Mouse (Mus musculus) midbrain, embryonic 15.5 days (tissue): ENCODE results near the gene Nup210l. TPM values are rescaled to one million over a fixed set of nuclear protein-coding genes. Genes with fewer than 3 reads are reported as not detected.
"Not testable (repeated sequence)": the region's sequence is repeated elsewhere in the genome, so short reads cannot be mapped to it uniquely, and the experiment has no call there.

Experiments used
- ATAC-seq: fragments of 200-750 bp; cut with Nextera tagmentation; replicated peaks from 2 replicates; pipeline ENCODE4 v1.8.0; 2017; ENCODE audit warnings: moderate TSS enrichment
- H3K27ac ChIP-seq: fragments of 300-500 bp; sonication (generic); 2 replicates; pipeline ENCODE4 v1.5.1; 2015; ENCODE audit warnings: mild to moderate bottlenecking, inconsistent platforms
- H3K27me3 ChIP-seq: fragments of 300-500 bp; sonication (generic); replicated peaks from 2 replicates; pipeline ENCODE4 v1.6.1; 2015; ENCODE audit warnings: inconsistent platforms
- H3K36me3 ChIP-seq: fragments of 300-500 bp; sonication (generic); replicated peaks from 2 replicates; pipeline ENCODE4 v1.6.1; 2015; ENCODE audit warnings: inconsistent platforms
- H3K4me1 ChIP-seq: fragments of 300-500 bp; sonication (generic); 2 replicates; pipeline ENCODE4 v1.6.1; 2015; ENCODE audit warnings: inconsistent platforms
- H3K4me2 ChIP-seq: fragments of 300-500 bp; sonication (generic); 2 replicates; pipeline ENCODE4 v1.6.1; 2015; ENCODE audit warnings: inconsistent platforms, mild to moderate bottlenecking, moderate library complexity
- H3K4me3 ChIP-seq: fragments of 300-500 bp; sonication (generic); 2 replicates; pipeline ENCODE4 v1.5.1; 2015; ENCODE audit warnings: mild to moderate bottlenecking, inconsistent platforms
- H3K9ac ChIP-seq: fragments of 300-500 bp; sonication (generic); 2 replicates; pipeline ENCODE4 v1.6.1; 2015; ENCODE audit warnings: mild to moderate bottlenecking, inconsistent platforms
- H3K9me3 ChIP-seq: fragments of 300-500 bp; sonication (generic); 2 replicates; pipeline ENCODE4 v1.6.1; 2016; ENCODE audit warnings: inconsistent platforms
- WGBS: fragments of 180-500 bp; shearing (Covaris S2); methylation state at CpG from one replicate; pipeline ENCODE4 v1.1.7; 2015; ENCODE audit warnings: mixed read lengths; 5-methylcytosine and 5-hydroxymethylcytosine counted together
- polyA plus RNA-seq: library from polyadenylated mRNA; unstranded; fragments of >200 nt; fragmentation: Nextera tagmentation; extraction: Ambion mirVana; gene quantifications from 2 replicates; pipeline ENCODE4 v1.2.1, GENCODE M21; 2015

The Nup210l gene
- polyA plus RNA-seq, 1 experiment from 2014 or later = 0.26 TPM

DNA sequence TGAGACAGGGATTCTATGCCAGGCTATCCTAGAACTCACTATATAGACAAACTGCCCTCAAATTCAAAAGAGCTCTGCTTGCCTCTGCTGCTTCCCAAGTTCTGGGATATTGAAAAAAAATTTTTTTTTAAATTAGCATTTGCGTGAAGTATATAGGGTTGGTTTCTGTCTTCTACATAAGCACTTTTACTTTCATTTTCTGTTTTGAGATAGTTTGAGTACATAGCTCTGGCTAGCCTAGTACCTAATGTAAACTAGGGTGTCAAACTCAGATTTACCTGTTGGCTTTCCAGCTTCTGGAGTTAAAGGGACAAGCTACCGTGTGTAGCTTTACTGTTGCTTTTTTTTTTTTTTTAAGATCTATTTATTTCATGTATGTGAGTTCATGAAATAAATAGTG, 2.3 kb upstream of the Nup210l start:
- WGBS = 96% methylated on average over 2 of the region's 2 CpGs
- ATAC-seq = no peak
- Histone ChIP-seq H3K4me1 (no peaks in the 10 kb centered on the region), H3K9me3 (no peaks in the 10 kb centered on the region), H3K27me3 (no peaks in the 10 kb centered on the region), H3K4me2 (no peak overlapping the region), H3K36me3 (peaks cover 20% of the 10 kb centered on the region; the same call in 1 of the 2 replicates), H3K27ac (no peak overlapping the region), H3K9ac (no peak overlapping the region), H3K4me3 (no peak overlapping the region)

DNA sequence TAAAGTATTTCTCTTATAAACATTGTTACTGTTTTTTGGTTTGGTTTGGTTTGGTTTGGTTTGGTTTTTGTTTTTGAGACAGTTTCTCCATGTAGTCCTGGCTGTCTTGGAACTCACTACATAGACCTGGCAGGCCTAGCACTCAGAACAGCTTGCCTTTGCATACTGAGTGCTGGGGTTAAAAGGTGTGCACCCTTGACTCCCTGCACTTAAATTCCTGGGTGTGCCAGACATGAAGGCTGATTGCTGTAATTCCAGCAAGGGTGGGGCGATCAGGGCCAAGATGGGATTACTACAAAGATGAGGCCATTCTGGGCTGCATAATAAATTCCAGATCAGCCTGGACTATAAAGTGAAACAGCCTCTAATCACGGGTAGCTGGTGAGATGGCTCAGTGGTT, 1.7 kb upstream of the Nup210l start:
- Histone ChIP-seq H3K4me1 (no peaks in the 10 kb centered on the region), H3K4me3 (no peak overlapping the region), H3K4me2 (no peak overlapping the region), H3K27ac (no peak overlapping the region), H3K36me3 (peaks cover 20% of the 10 kb centered on the region; the same call in 1 of the 2 replicates), H3K9me3 (no peaks in the 10 kb centered on the region), H3K9ac (no peak overlapping the region), H3K27me3 (no peaks in the 10 kb centered on the region)
- WGBS = 94% methylated on average over 2 of the region's 2 CpGs
- no peak for ATAC-seq

DNA sequence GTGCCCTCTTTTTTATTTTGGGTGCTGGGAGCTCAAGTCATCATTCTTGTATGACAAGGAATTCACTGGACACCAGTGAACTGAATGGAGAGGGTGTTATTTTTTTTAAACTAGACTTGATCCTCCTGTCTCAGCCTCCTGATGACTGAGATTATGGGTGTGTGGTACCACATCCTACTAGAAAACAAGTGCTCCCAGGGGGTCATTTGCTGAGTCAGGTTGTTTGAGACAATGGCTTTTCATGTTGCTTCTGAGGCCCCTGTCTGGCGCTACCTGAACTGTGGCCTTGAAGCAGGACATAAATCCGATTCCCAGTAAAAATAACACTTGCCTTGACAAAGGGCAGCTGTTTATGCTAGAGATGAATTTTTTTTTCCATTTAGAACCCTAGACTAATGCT, 756 bp upstream of the Nup210l start:
- Histone ChIP-seq H3K9me3 (no peaks in the 10 kb centered on the region), H3K4me3 (no peak overlapping the region), H3K27ac (no peak overlapping the region), H3K36me3 (peaks cover 16% of the 10 kb centered on the region; the same call in 1 of the 2 replicates), H3K27me3 (no peaks in the 10 kb centered on the region), H3K9ac (no peak overlapping the region), H3K4me1 (no peaks in the 10 kb centered on the region), H3K4me2 (no peak overlapping the region)
- 90% methylated on average over 2 of the region's 2 CpGs for WGBS
- ATAC-seq = no peak

DNA sequence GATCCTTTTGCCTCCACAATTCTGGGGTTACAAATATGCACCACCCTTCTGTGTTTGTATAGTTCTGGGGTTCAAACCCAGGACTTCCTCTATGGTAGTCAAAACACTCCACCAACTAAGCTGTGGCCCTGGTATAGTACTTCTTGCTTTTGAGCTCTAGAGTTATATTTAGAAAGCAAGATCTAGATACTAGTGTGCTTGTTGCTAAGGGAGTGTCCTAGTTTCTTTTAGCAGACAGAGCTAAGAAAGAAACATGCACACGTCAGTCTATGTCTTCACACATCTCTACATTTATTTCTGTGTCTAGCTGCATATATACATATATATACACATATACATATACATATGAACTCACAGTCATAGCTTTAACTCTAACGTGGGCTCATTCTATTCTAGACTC, 7.8 kb downstream of the Nup210l start:
- WGBS = 83% methylated on average over 2 of the region's 2 CpGs
- ATAC-seq = no peak

DNA sequence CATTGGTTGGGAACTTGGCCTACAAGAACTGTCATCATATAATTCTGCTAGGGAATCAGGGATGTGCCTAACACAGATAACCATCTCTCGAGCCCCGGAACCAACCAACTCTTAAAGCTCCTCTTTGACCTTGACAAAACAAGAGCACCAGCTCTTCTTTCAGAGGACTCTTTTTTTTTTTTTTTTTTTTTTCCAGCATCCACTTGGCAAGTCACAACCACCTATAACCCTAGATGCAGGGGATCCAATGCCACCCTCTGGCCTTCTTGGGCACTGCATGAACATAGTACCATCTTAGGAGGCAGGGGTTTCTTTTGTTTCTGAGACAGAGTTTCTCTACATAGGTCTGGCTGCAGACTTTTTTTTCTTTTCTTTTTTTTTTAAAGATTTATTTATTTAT, 10.4 kb downstream of the Nup210l start:
- 87% methylated on average over 2 of the region's 2 CpGs for WGBS
- ATAC-seq = no peak

More for the DNA sequence above, 7.8 kb downstream of the Nup210l start:
- Histone ChIP-seq H3K9ac (no peak overlapping the region), H3K4me3 (no peak overlapping the region), H3K36me3 (no peaks in the 10 kb centered on the region), H3K27ac (no peak overlapping the region), H3K9me3 (no peaks in the 10 kb centered on the region), H3K27me3 (no peaks in the 10 kb centered on the region), H3K4me2 (no peak overlapping the region), H3K4me1 (no peaks in the 10 kb centered on the region)

DNA sequence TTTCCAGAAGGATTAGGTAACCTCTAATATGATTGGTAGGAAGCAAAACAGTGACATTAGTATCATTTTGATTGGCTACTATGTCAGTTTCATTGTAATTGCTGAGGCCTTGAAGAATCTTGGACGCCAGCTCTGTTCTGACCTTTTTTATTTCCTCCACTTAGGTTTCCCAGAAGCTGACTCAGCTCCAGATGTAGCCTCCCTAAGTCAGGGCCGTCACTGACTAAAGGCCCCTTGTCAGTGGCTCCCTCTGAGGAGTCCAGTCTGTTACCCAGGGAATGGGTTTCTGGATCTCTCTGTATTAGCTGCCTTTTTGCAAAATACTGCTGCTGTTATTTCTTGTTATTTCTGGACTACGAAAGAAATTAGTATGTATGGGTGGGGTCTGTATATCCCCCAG, 11.6 kb downstream of the Nup210l start:
- 75% methylated on average over 3 of the region's 3 CpGs for WGBS
- Histone ChIP-seq H3K36me3 (no peaks in the 10 kb centered on the region), H3K27me3 (no peaks in the 10 kb centered on the region), H3K4me2 (no peak overlapping the region), H3K27ac (no peak overlapping the region), H3K4me3 (no peak overlapping the region), H3K9ac (no peak overlapping the region), H3K4me1 (no peaks in the 10 kb centered on the region), H3K9me3 (no peaks in the 10 kb centered on the region)
- ATAC-seq = no peak

More for the DNA sequence above, 10.4 kb downstream of the Nup210l start:
- H3K9me3 ChIP-seq = no peaks in the 10 kb centered on the region
- no peak overlapping the region for H3K9ac ChIP-seq
- H3K4me3 ChIP-seq = no peak overlapping the region
- no peaks in the 10 kb centered on the region for H3K4me1 ChIP-seq
- H3K27me3 ChIP-seq = no peaks in the 10 kb centered on the region
- no peaks in the 10 kb centered on the region for H3K36me3 ChIP-seq
- no peak overlapping the region for H3K4me2 ChIP-seq
- H3K27ac ChIP-seq = no peak overlapping the region

DNA sequence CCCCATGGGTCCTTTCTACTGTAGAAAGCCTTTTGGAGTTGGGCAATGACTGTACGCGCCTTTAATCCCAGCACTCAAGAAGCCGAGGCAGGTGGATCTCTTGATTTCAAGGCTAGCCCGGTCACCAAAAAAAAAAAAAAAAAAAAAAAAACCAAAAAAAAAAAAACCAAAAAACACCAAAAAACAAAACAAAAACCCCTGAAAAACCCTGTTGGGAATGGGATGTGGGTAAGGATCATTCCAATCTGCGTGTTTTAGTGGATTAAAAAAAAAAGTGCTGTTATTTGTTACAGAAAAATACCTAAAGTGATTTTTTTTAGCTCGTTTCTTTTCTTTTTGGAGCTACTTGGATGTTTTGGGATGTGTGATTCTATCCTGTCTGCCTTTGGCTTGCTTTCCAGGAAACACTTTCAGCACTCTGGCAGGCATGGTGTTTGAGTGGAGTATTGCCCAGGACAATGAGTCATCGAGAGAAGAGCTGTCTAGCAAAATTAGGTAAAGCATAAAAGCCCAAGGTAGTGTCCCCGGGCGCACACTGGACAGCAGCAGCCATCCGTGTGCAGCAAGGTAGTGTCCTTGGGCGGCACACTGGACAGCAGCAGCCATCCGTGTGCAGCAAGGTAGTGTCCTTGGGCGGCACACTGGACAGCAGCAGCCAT, 14.3 kb downstream of the Nup210l start:
- H3K4me1 ChIP-seq = no peaks in the 10 kb centered on the region
- ATAC-seq = no peak
- no peaks in the 10 kb centered on the region for H3K36me3 ChIP-seq
- no peaks in the 10 kb centered on the region for H3K9me3 ChIP-seq
- H3K9ac ChIP-seq = no peak overlapping the region
- 92% methylated on average over 13 of the region's 13 CpGs for WGBS
- H3K4me2 ChIP-seq = no peak overlapping the region
- no peak overlapping the region for H3K4me3 ChIP-seq
- no peaks in the 10 kb centered on the region for H3K27me3 ChIP-seq
- H3K27ac ChIP-seq = no peak overlapping the region

DNA sequence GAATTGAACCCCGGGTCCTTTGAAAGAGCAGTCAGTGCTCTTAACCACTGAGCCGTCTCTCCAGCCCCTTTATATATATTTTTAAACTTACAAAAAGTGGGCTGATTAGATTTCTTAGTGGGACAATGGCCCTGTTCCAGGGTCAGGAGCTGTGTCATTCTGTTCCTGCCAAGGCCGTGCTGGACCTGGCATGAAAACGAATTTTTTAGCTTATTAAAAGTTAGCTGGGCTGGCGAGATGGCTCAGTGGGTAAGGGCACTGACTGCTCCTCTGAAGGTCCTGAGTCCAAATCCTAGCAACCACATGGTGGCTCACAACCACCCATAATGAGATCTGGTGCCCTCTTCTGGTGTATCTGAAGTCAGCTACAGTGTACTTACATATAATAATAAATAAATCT, 18.1 kb downstream of the Nup210l start:
- WGBS = 79% methylated on average over 5 of the region's 5 CpGs
- H3K9me3 ChIP-seq, ATAC-seq, H3K36me3 ChIP-seq, H3K4me3 ChIP-seq, H3K27ac ChIP-seq, H3K4me2 ChIP-seq, H3K4me1 ChIP-seq, H3K27me3 ChIP-seq, H3K9ac ChIP-seq: not testable (repeated sequence)

DNA sequence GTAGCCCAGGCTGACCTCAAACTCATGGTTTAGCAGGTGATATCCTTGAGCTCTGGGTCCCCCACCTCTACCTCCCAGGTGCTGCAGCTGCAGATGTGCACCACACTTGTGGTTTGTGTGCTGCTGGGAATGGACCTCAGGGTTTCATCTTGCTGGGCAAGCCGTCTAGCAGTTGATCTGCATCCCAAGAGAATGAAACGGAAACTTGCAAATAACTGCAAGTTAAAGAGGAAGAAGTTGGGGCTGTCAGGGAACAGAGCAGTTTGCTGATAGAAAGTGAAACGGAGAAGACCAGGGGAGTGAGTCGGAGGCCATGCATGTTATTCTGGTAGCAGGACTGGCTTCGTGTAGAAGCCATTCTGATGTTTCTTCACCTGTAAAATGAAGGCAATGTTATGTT, 21.8 kb downstream of the Nup210l start:
- H3K4me3 ChIP-seq = no peak overlapping the region
- H3K36me3 ChIP-seq = no peaks in the 10 kb centered on the region
- H3K27ac ChIP-seq = no peak overlapping the region
- ATAC-seq = no peak
- no peak overlapping the region for H3K4me2 ChIP-seq
- WGBS = 84% methylated on average over 5 of the region's 5 CpGs
- no peaks in the 10 kb centered on the region for H3K4me1 ChIP-seq
- H3K9me3 ChIP-seq = no peaks in the 10 kb centered on the region
- H3K27me3 ChIP-seq = no peaks in the 10 kb centered on the region
- no peak overlapping the region for H3K9ac ChIP-seq

DNA sequence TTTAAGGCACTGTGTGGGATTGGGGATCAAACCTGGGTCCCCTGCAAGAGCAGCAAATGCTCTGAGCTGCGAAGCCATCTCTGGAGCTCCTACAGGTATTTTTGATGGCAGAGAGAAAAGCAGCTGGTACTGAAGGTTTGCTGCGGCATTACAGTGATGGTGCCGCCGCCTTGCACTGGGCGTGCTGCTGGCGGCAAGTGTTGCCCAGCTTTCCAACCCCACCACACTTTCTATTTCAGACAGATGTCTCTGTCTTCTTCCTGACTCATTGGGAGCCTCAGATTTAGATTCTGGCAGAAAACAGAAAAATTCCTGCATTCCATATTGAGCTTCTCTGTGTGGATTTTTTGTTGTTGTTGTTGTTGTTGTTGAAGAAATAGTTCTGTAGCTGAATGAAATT, 23.9 kb downstream of the Nup210l start:
- no peak for ATAC-seq
- no peaks in the 10 kb centered on the region for H3K36me3 ChIP-seq
- WGBS = 93% methylated on average over 6 of the region's 6 CpGs

DNA sequence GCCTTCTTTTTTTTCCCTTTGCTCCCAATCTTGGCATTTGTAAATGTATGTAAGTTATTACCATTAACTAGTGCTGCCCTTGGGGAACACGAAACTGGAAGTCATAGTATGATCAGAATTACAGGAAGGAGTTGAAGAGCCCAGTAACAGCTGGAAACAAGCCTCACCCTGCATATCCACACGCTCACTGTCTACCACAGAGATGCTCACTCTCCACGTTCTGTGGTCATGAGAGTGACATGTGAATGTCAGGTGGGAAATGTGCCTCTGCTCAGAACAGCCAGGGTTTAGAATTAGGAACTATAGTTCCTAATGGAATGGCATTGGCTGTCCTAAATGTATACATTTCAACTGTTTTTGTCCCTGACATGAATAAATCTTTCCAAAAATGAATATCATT, 28.8 kb downstream of the Nup210l start:
- Histone ChIP-seq H3K9me3 (no peaks in the 10 kb centered on the region), H3K27ac (no peak overlapping the region), H3K36me3 (no peaks in the 10 kb centered on the region), H3K4me2 (no peak overlapping the region), H3K4me1 (no peaks in the 10 kb centered on the region), H3K4me3 (no peak overlapping the region), H3K9ac (no peak overlapping the region), H3K27me3 (no peaks in the 10 kb centered on the region)
- ATAC-seq = no peak
- WGBS = 88% methylated on average over 3 of the region's 3 CpGs

More for the DNA sequence above, 23.9 kb downstream of the Nup210l start:
- no peak overlapping the region for H3K27ac ChIP-seq
- H3K4me3 ChIP-seq = no peak overlapping the region
- no peak overlapping the region for H3K4me2 ChIP-seq
- H3K4me1 ChIP-seq = no peaks in the 10 kb centered on the region
- H3K9me3 ChIP-seq = no peaks in the 10 kb centered on the region
- no peak overlapping the region for H3K9ac ChIP-seq
- no peaks in the 10 kb centered on the region for H3K27me3 ChIP-seq

DNA sequence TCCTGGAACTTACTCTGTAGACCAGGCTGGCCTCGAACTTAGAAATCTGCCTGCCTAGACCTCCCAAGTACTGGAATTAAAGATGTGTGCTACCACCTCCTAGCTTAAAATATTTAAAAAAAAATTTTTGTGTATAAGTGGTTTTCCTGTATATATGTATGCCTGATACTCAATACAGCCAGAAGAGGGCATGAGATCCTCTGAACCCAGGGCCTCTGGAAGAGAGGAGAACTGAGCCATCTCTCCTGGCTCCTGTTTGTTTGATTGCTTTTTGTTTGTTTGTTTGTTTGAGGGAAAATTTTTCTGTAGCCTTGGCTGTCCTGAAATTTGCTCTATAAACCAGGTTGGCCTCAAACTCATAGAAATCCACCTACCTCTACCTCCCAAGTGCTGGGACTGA, 29.4 kb downstream of the Nup210l start:
- Histone ChIP-seq H3K9me3 (no peaks in the 10 kb centered on the region), H3K4me1 (no peaks in the 10 kb centered on the region), H3K36me3 (no peaks in the 10 kb centered on the region), H3K4me3 (no peak overlapping the region), H3K27me3 (no peaks in the 10 kb centered on the region), H3K4me2 (no peak overlapping the region), H3K9ac (no peak overlapping the region), H3K27ac (no peak overlapping the region)
- no peak for ATAC-seq
- WGBS = 91% methylated on average over 1 of the region's 1 CpGs

DNA sequence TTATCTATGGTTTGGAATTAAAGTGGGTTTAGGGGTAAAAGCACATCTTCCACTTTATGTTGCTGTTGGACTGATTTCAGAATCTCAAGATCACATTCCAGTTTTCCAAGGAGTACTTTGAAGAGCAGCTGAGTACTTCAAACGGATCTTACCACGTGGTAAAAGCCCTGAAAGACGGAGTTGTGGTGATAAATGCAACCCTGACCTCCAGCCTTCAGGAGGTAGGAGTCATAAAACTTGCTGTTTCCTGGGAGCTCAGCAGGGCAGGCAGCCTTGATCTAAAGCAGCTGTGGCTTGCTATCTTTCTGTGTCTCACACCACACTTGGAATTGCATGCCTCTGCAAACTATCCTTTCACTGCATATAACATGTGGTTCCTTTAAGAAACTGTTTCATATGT, 30.6 kb downstream of the Nup210l start:
- Histone ChIP-seq H3K27ac (no peak overlapping the region), H3K36me3 (no peaks in the 10 kb centered on the region), H3K9me3 (no peaks in the 10 kb centered on the region), H3K9ac (no peak overlapping the region), H3K4me2 (no peak overlapping the region), H3K4me3 (no peak overlapping the region), H3K4me1 (no peaks in the 10 kb centered on the region), H3K27me3 (no peaks in the 10 kb centered on the region)
- ATAC-seq = no peak
- WGBS = 75% methylated on average over 3 of the region's 3 CpGs
